21 mouse cellular contexts compared by ENCODE assay signal in genomic region chr13:112621592-112621991, GRCm38 (mm10). TPM values are rescaled to one million over a fixed set of nuclear protein-coding genes. Genes with fewer than 3 reads are reported as not detected.
DNase-seq lines count a peak whose midpoint lies in the region; ATAC-seq and TF ChIP-seq lines count a peak whose summit lies in the region.
"Had no signal": no experiment of that assay in that cellular context is flagged by ENCODE, and none has a peak within 500 bp of the region (broad histone marks: within the 10 kb centered on the region; RNA-seq: fewer than 3 reads in every experiment).

No protein-coding gene starts in this region.

- no peak for DNase-seq in heart, adult 2 months
- no peak for DNase-seq in heart, adult 18-20 months
- DNase-seq in liver, postnatal 0 days = no peak
- DNase-seq in liver = no peak
- DNase-seq in A20 (ENCODE audit: low read depth, low spot score) = peak; percentile 16
- DNase-seq in Patski (ENCODE audit: low read depth, low spot score) = no peak
- no peak for DNase-seq in kidney, postnatal 10 days
- DNase-seq: gastrocnemius, postnatal 10 days; heart, postnatal 14 days; kidney, adult 11 months; right cerebral cortex, postnatal 25 days; thymus, postnatal 25 days had no signal

- TF ChIP-seq EP300 in heart, adult 2 months (IDR thresholded peaks at IDR 0.05; ENCODE audit: insufficient read depth, low read depth, low read length) = no peak
- no peak for TF ChIP-seq EP300 in liver, postnatal 0 days (IDR thresholded peaks at IDR 0.05; ENCODE audit: low read depth)

- H3K79me2 ChIP-seq in heart, adult 2 months (replicated peaks; ENCODE audit: control insufficient read depth, insufficient read depth, low read length) = no peaks in the 10 kb centered on the region

- no peaks in the 10 kb centered on the region for H3K4me1 ChIP-seq in heart, adult 2 months (ENCODE audit: control insufficient read depth, insufficient read depth, low read length)
- H3K4me1 ChIP-seq in liver, postnatal 0 days (ENCODE audit: insufficient read depth) = no peaks in the 10 kb centered on the region
- H3K4me1 ChIP-seq: embryonic facial prominence, embryonic 12.5 days; heart, embryonic 10.5 days; midbrain, embryonic 12.5 days; neural tube, embryonic 15.5 days had no signal

- no peak overlapping the region for H3K27ac ChIP-seq in heart, adult 2 months
- no peak overlapping the region for H3K27ac ChIP-seq in liver, postnatal 0 days (ENCODE audit: low read depth)
- H3K27ac ChIP-seq: embryonic facial prominence, embryonic 12.5 days; heart, embryonic 10.5 days; hindbrain, embryonic 14.5 days; macrophage; midbrain, embryonic 12.5 days; neural tube, embryonic 15.5 days had no signal

- no peak overlapping the region for H3K9ac ChIP-seq in heart, adult 2 months (ENCODE audit: low read depth, low read length)
- no peak overlapping the region for H3K9ac ChIP-seq in liver, postnatal 0 days (replicated peaks)
- H3K9ac ChIP-seq: embryonic facial prominence, embryonic 12.5 days; hindbrain, embryonic 14.5 days; midbrain, embryonic 12.5 days; neural tube, embryonic 15.5 days had no signal

- WGBS in heart, adult 2 months = 76% methylated on average over 3 of the region's 3 CpGs
- WGBS in liver, postnatal 0 days (ENCODE audit: insufficient replicate concordance) = 57% methylated on average over 3 of the region's 3 CpGs

- no peak for TF ChIP-seq POLR2A in heart, adult 2 months (IDR thresholded peaks at IDR 0.05; ENCODE audit: insufficient read depth, low read depth, low read length)

- CTCF ChIA-PET in Patski (lab: Charles Lee) = interaction anchor here (1.3 kb wide), 1 partner anchor 19 kb away, joined by 4 read pairs; no protein-coding TSS in a partner anchor

- no peaks in the 10 kb centered on the region for H3K27me3 ChIP-seq in heart, adult 2 months (ENCODE audit: control insufficient read depth, insufficient read depth, low read length)
- H3K27me3 ChIP-seq in liver, postnatal 0 days (ENCODE audit: insufficient read depth, low read length) = no peaks in the 10 kb centered on the region
- H3K27me3 ChIP-seq in Patski = peaks cover 72% of the 10 kb centered on the region
- H3K27me3 ChIP-seq: embryonic facial prominence, embryonic 12.5 days; midbrain, embryonic 12.5 days; neural tube, embryonic 15.5 days had no signal

- peak; percentile 29 for TF ChIP-seq CTCF in heart, adult 2 months (IDR thresholded peaks at IDR 0.05)
- TF ChIP-seq CTCF in liver, postnatal 0 days (IDR thresholded peaks at IDR 0.05; ENCODE audit: low read depth) = peak; percentile 34; the same call in 1 of the 2 replicates
- TF ChIP-seq CTCF in Patski (IDR thresholded peaks at IDR 0.05) = peak; percentile 14

- POLR2A ChIA-PET in Patski (lab: Charles Lee) = no interaction called here

- H3K4me3 ChIP-seq in heart, adult 2 months = no peak overlapping the region
- H3K4me3 ChIP-seq in liver, postnatal 0 days (ENCODE audit: low read depth, low read length) = no peak overlapping the region
- H3K4me3 ChIP-seq: embryonic facial prominence, embryonic 12.5 days; heart, embryonic 10.5 days; midbrain, embryonic 12.5 days; myocyte; neural tube, embryonic 15.5 days had no signal

- intact Hi-C loops in heart, adult 2 months (cut with DNase I) = no loop called here

- no peaks in the 10 kb centered on the region for H3K36me3 ChIP-seq in heart, adult 2 months (ENCODE audit: control insufficient read depth, insufficient read depth, low read length)
- no peaks in the 10 kb centered on the region for H3K36me3 ChIP-seq in liver, postnatal 0 days (replicated peaks; ENCODE audit: insufficient read depth, low read length)
- H3K36me3 ChIP-seq: embryonic facial prominence, embryonic 12.5 days; heart, embryonic 10.5 days; midbrain, embryonic 12.5 days; neural tube, embryonic 15.5 days had no signal

- ATAC-seq in liver, postnatal 0 days = no peak
- no peak for ATAC-seq in Patski

- H3K4me2 ChIP-seq in liver, postnatal 0 days (ENCODE audit: low read depth, low read length) = no peak overlapping the region
- H3K4me2 ChIP-seq: embryonic facial prominence, embryonic 12.5 days; hindbrain, embryonic 14.5 days; liver, embryonic 11.5 days; midbrain, embryonic 12.5 days; neural tube, embryonic 15.5 days had no signal

- in situ Hi-C loops in Patski (cut with MboI; ENCODE audit: low pct_unique_long_range_greater_than_20kb) = no loop called here

- no peaks in the 10 kb centered on the region for H3K9me3 ChIP-seq in liver, postnatal 0 days (ENCODE audit: low read length)
- H3K9me3 ChIP-seq: embryonic facial prominence, embryonic 12.5 days; heart, embryonic 10.5 days; midbrain, embryonic 12.5 days; neural tube, embryonic 15.5 days had no signal

RNA-seq across cellular contexts. Expression of gene Il31ra, which starts 27.4 kb away (rescaled TPM):
- not detected for total RNA-seq in heart, adult 2 months (2021)
- not detected in 2 replicates for polyA plus RNA-seq in heart, adult 2 months (2012; rRNA removed)
- total RNA-seq in heart, adult 18-20 months (2021) = not detected
- 0.06 and 0.11 TPM in 2 replicates for polyA plus RNA-seq in liver, postnatal 0 days (2015; fragmentation: Nextera tagmentation; extraction: Ambion mirVana)
- not detected for polyA plus RNA-seq in Patski (2021)
- polyA plus RNA-seq: large intestine, adult 2 months; macrophage; midbrain, embryonic 12.5 days; myocyte had no signal

RNA-seq across cellular contexts. Expression of gene Ddx4, which starts 30.7 kb away (rescaled TPM):
- under 1 TPM in 1 of 2 experiments, not detected in 1; 0.13 TPM for total RNA-seq in heart, adult 2 months (2021)
- 0.06 TPM in 1 of 2 replicates, not detected in the other for polyA plus RNA-seq in heart, adult 2 months (2012; rRNA removed)
- under 1 TPM in 1 of 2 experiments, not detected in 1; 0.07 TPM for total RNA-seq in heart, adult 18-20 months (2021)
- polyA plus RNA-seq in liver, postnatal 0 days (2015; fragmentation: Nextera tagmentation; extraction: Ambion mirVana) = 0.09 and 0.14 TPM in 2 replicates
- polyA plus RNA-seq in Patski (2021) = not detected
- polyA plus RNA-seq: large intestine, adult 2 months; myocyte had no signal

RNA-seq across cellular contexts. Expression of gene Slc38a9, which starts 39.0 kb away (rescaled TPM):
- 1 to 10 TPM; 7.7 to 8.3 TPM for total RNA-seq in heart, adult 2 months (2021)
- polyA plus RNA-seq in heart, adult 2 months (2012; rRNA removed) = 8.5 and 12.3 TPM in 2 replicates
- 1 to 10 TPM; 9.2 to 9.3 TPM for total RNA-seq in heart, adult 18-20 months (2021)
- 10.9 and 11.9 TPM in 2 replicates for polyA plus RNA-seq in liver, postnatal 0 days (2015; fragmentation: Nextera tagmentation; extraction: Ambion mirVana)
- 5.4 TPM for polyA plus RNA-seq in Patski (2021)
